ENCODE assay signal across 18 mouse cellular contexts in the genomic region with DNA sequence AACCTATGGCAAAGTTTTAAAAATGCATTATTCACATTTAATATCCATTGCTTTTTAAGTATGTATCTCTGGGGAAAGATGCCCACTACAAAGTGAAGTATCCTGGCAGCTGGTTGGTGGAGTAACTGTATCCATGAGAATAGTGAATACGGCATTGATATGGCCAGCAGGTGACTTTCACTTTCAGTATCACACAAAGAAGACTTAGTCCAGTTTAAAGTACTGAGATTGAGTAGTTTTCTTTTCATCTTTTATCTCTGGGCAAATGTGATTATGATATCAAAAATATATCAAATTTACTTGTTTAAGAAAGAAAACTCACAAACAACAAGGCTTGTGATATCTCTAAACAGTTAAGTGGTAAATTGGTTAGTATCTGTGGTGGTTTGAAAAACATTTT. TPM values are rescaled to one million over a fixed set of nuclear protein-coding genes. Genes with fewer than 3 reads are reported as not detected.
DNase-seq lines count a peak whose midpoint lies in the region; TF ChIP-seq lines count a peak whose summit lies in the region.
"Had no signal": no experiment of that assay in that cellular context is flagged by ENCODE, and none has a peak within 500 bp of the region (broad histone marks: within the 10 kb centered on the region; RNA-seq: fewer than 3 reads in every experiment).

No protein-coding gene starts in this region.

- DNase-seq in heart, adult 2 months: no peak
- DNase-seq in heart, postnatal 10 days: no peak
- DNase-seq in spleen, adult 2 months (ENCODE audit: low read depth in 1 of 2, low spot score in 2 of 2): no peak
- no peak for DNase-seq in spleen, postnatal 36 days (ENCODE audit: low spot score in 2 of 2)
- peak; percentile 57 for DNase-seq in induced T-regulatory cell, adult 2 months (ENCODE audit: low read depth)
- no peak for DNase-seq in left cerebral cortex, adult 2 months (ENCODE audit: extremely low spot score in 1 of 2, low spot score in 2 of 2)
- no peak for DNase-seq in cerebellum, adult 18-20 months
- DNase-seq in cerebellum, adult 8-10 months: no peak
- DNase-seq: adrenal gland, postnatal 14 days; B cell, adult 2 months; cerebellum, adult 2 months; kidney, adult 8-10 months; kidney, postnatal 25 days; right cerebral cortex, adult 18-20 months; thymus, postnatal 25 days had no signal

- peaks cover 4% of the 10 kb centered on the region; the same call in 1 of the 2 replicates for H3K36me3 ChIP-seq in heart, adult 2 months (ENCODE audit: control insufficient read depth, insufficient read depth, low read length)
- H3K36me3 ChIP-seq in spleen, adult 2 months (ENCODE audit: control insufficient read depth, insufficient read depth, low read length): no peaks in the 10 kb centered on the region
- H3K36me3 ChIP-seq: embryonic facial prominence, embryonic 13.5 days; limb, embryonic 13.5 days had no signal

- H3K4me1 ChIP-seq in heart, adult 2 months (ENCODE audit: control insufficient read depth, insufficient read depth, low read length): 0 out of 2 replicates have a peak, but pooled peaks cover 2% of the 10 kb centered on the region
- peaks cover 2% of the 10 kb centered on the region; the same call in 1 of the 2 replicates for H3K4me1 ChIP-seq in spleen, adult 2 months (ENCODE audit: control insufficient read depth, insufficient read depth, insufficient read length)

- TF ChIP-seq CTCF in heart, adult 2 months (IDR thresholded peaks at IDR 0.05): no peak
- no peak for TF ChIP-seq CTCF in spleen, adult 2 months (IDR thresholded peaks at IDR 0.05; ENCODE audit: extremely low read depth, insufficient read depth, insufficient read length, insufficient replicate concordance)
- no peak for TF ChIP-seq CTCF in left cerebral cortex, adult 2 months (IDR thresholded peaks at IDR 0.05)

- intact Hi-C loops in heart, adult 2 months (cut with DNase I): loop anchor here (5.0 to 10.0 kb wide), 2 partner anchors 116 to 992 kb away; a partner anchor contains a TSS
- intact Hi-C loops in heart, postnatal 10 days (cut with DNase I): loop anchor here (10.0 kb wide), 1 partner anchor 992 kb away; a partner anchor contains a TSS
- intact Hi-C loops in left cerebral cortex, adult 2 months (cut with DNase I): loop anchor here (10.0 kb wide), 1 partner anchor 782 kb away; a partner anchor contains a TSS

- H3K4me3 ChIP-seq in heart, adult 2 months: peak overlapping the region; percentile 34
- peak overlapping the region; percentile 14; the same call in 1 of the 2 replicates for H3K4me3 ChIP-seq in spleen, adult 2 months (ENCODE audit: extremely low read depth, insufficient read depth, insufficient read length)
- no peak overlapping the region for H3K4me3 ChIP-seq in left cerebral cortex, adult 2 months
- H3K4me3 ChIP-seq: embryonic facial prominence, embryonic 13.5 days; limb, embryonic 13.5 days had no signal

- H3K27me3 ChIP-seq in heart, adult 2 months (ENCODE audit: control insufficient read depth, insufficient read depth, low read length): no peaks in the 10 kb centered on the region
- H3K27me3 ChIP-seq in spleen, adult 2 months (ENCODE audit: control insufficient read depth, insufficient read depth, low read length): no peaks in the 10 kb centered on the region
- H3K27me3 ChIP-seq: embryonic facial prominence, embryonic 13.5 days; limb, embryonic 13.5 days had no signal

- H3K79me2 ChIP-seq in heart, adult 2 months (replicated peaks; ENCODE audit: control insufficient read depth, insufficient read depth, low read length): peaks cover 5% of the 10 kb centered on the region

- peak overlapping the region; percentile 33 for H3K27ac ChIP-seq in heart, adult 2 months
- no peak overlapping the region for H3K27ac ChIP-seq in spleen, adult 2 months (ENCODE audit: insufficient read depth, low read length)
- H3K27ac ChIP-seq in left cerebral cortex, adult 2 months: no peak overlapping the region
- H3K27ac ChIP-seq: embryonic facial prominence, embryonic 13.5 days; hindbrain, embryonic 14.5 days; limb, embryonic 13.5 days had no signal

- no peak for TF ChIP-seq POLR2A in heart, adult 2 months (IDR thresholded peaks at IDR 0.05; ENCODE audit: insufficient read depth, low read depth, low read length)
- no peak for TF ChIP-seq POLR2A in spleen, adult 2 months (IDR thresholded peaks at IDR 0.05; ENCODE audit: low read depth, low read length)

- no peak for TF ChIP-seq EP300 in heart, adult 2 months (IDR thresholded peaks at IDR 0.05; ENCODE audit: insufficient read depth, low read depth, low read length)

- WGBS in heart, adult 2 months: 45% methylated on average over 1 of the region's 1 CpGs
- WGBS in spleen, adult 2 months: 29% methylated on average over 1 of the region's 1 CpGs

- H3K9ac ChIP-seq in heart, adult 2 months (ENCODE audit: low read depth, low read length): no peak overlapping the region
- H3K9ac ChIP-seq: embryonic facial prominence, embryonic 13.5 days; hindbrain, embryonic 14.5 days; limb, embryonic 13.5 days had no signal

RNA-seq across cellular contexts. Expression of a gene that starts 4.4 kb away (rescaled TPM):
- total RNA-seq in heart, adult 2 months (2021): 10 to 100 TPM; 12.7 to 13.1 TPM
- 4.5 and 10.1 TPM in 2 replicates for polyA plus RNA-seq in heart, adult 2 months (2012; rRNA removed)
- 10 to 100 TPM; 19.9 to 20.5 TPM for total RNA-seq in heart, postnatal 10 days (2021)
- 2.0 and 2.1 TPM in 2 replicates for polyA plus RNA-seq in spleen, adult 2 months (2012; rRNA removed)
- 100 to 1,000 TPM; 100 to 111 TPM for total RNA-seq in left cerebral cortex, adult 2 months (2021)

RNA-seq across cellular contexts. Expression of a gene that starts 14.8 kb away (rescaled TPM):
- 10 to 100 TPM; 21.5 to 24.6 TPM for total RNA-seq in heart, adult 2 months (2021)
- polyA plus RNA-seq in heart, adult 2 months (2012; rRNA removed): 20.3 and 38.6 TPM in 2 replicates
- 10 to 100 TPM; 18.2 to 18.7 TPM for total RNA-seq in heart, postnatal 10 days (2021)
- polyA plus RNA-seq in spleen, adult 2 months (2012; rRNA removed): 4.0 and 6.8 TPM in 2 replicates
- total RNA-seq in left cerebral cortex, adult 2 months (2021): 1 to 10 TPM; 9.0 to 9.8 TPM

Comparison
In these comparisons a context has a peak if more than half of its experiments do, and no peak if none do; other contexts are left out.
1. RNA of a gene that starts 4.4 kb away (total RNA-seq): 100 to 111 TPM in left cerebral cortex, adult 2 months; 19.9 to 20.5 TPM in heart, postnatal 10 days and 12.7 to 13.1 TPM in heart, adult 2 months; every median in the first group is over 4 times any median in the second.